18 mouse cellular contexts compared by ENCODE assay signal in genomic region chr9:4797396-4797795, GRCm38 (mm10). TPM values are rescaled to one million over a fixed set of nuclear protein-coding genes. Genes with fewer than 3 reads are reported as not detected.
"Had no signal": no experiment of that assay in that cellular context is flagged by ENCODE, and none has a peak within 500 bp of the region (broad histone marks: within the 10 kb centered on the region; RNA-seq: fewer than 3 reads in every experiment).

No protein-coding gene starts in this region.

- H3K27me3 ChIP-seq: neural tube, embryonic 13.5 days; neural tube, embryonic 15.5 days; stomach, embryonic 15.5 days had no signal

- H3K9me3 ChIP-seq: neural tube, embryonic 13.5 days; neural tube, embryonic 15.5 days; stomach, embryonic 15.5 days had no signal

- H3K27ac ChIP-seq: neural tube, embryonic 13.5 days; stomach, embryonic 15.5 days; stomach, postnatal 0 days had no signal

- DNase-seq: retina, postnatal 1 day; right cerebral cortex, adult 18-20 months; right cerebral cortex, postnatal 14 days; right cerebral cortex, postnatal 25 days; right cerebral cortex, postnatal 4 days; spleen, adult 18-20 months; thymus, adult 18-20 months; thymus, adult 2 months; thymus, postnatal 14 days; thymus, postnatal 25 days; thymus, postnatal 36 days; thymus, postnatal 4 days had no signal

- H3K4me3 ChIP-seq: neural tube, embryonic 13.5 days; stomach, embryonic 15.5 days had no signal

- H3K4me1 ChIP-seq: stomach, embryonic 15.5 days had no signal

- H3K36me3 ChIP-seq: neural tube, embryonic 13.5 days; neural tube, embryonic 15.5 days; stomach, embryonic 15.5 days had no signal

- H3K9ac ChIP-seq: neural tube, embryonic 13.5 days; neural tube, embryonic 15.5 days; stomach, embryonic 15.5 days had no signal

RNA-seq across cellular contexts. Expression of gene Gria4, which starts 1.4 kb away (rescaled TPM):
- total RNA-seq: neutrophil, adult 5-6 weeks had no signal
- polyA plus RNA-seq: spleen, adult 2 months; thymus, adult 2 months had no signal
